Mouse (Mus musculus) activated CD4-positive, CD25-positive, alpha-beta regulatory T cell, adult 4 months (primary cell): ENCODE measurements at regions not wholly inside any gene's neighbourhood (a gene's known extent, or its start where the extent isn't known, plus 50 kb on each side); places are given as distances from the start of the nearest gene placed in this dataset.

Experiments
- ATAC-seq: one replicate; pipeline ENCODE4 v1.8.0; 2017

DNA sequence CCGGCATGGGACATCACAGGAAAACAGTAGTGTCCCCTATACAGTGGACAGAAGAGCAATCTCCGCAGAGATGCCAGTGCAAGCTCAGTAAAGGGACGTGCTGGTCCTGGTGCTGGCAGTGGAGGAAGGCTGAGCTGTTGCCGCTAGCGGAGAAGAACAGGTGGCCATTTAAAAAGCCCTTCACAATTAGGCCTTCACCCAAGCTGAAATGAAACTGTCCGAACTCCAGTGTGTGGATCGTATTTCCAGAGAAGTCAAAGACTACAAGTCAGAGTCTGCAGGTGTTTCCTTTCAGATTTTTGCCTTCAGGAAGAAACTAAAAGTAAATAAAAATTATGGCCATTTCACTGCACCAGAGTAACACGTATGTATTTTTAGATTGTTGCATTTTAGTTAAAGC is 364.2 kb upstream of the Prickle1 start:
- no peak for ATAC-seq

- ATAC-seq, result no peak
These were observed 362.4 kb upstream of the Prickle1 start for GRCm38 (mm10) chr15:93958086-93958485.

DNA sequence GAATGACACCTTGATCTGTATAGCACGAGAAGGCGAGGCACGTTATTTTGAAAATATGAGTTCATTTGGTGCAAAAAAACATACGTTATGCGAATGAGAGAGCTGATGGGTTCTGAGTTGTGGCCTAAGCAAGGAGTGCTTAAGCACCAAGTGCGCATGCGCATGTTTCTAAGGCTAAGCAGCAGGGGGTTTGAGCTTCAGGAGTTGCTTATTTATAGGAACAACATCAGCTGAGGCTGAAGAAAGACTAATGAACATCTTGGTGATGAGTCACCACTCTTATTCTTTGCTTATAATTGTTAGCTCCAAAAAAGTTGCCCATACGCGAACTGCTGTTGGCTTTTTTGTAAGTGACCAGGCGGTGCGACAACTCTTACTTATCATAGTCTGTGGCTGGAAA is 361.1 kb upstream of the Prickle1 start:
- no peak for ATAC-seq

- no peak for ATAC-seq
These were observed 357.9 kb upstream of the Prickle1 start for GRCm38 (mm10) chr15:93953548-93953947.

GRCm38 (mm10) chr15:93950441-93950840 is 354.8 kb upstream of the Prickle1 start:
- peak; percentile 79 for ATAC-seq

GRCm38 (mm10) chr15:93948902-93949301 is 353.2 kb upstream of the Prickle1 start:
- peak; percentile 60 for ATAC-seq

GRCm38 (mm10) chr15:93943545-93943944 is 347.9 kb upstream of the Prickle1 start:
- ATAC-seq, result no peak

- ATAC-seq, result no peak
These were observed 337.3 kb upstream of the Prickle1 start for GRCm38 (mm10) chr15:93932971-93933496.

GRCm38 (mm10) chr15:93926842-93927241 is 331.2 kb upstream of the Prickle1 start:
- ATAC-seq, result no peak

GRCm38 (mm10) chr15:93926262-93926661 is 330.6 kb upstream of the Prickle1 start:
- ATAC-seq, result no peak

DNA sequence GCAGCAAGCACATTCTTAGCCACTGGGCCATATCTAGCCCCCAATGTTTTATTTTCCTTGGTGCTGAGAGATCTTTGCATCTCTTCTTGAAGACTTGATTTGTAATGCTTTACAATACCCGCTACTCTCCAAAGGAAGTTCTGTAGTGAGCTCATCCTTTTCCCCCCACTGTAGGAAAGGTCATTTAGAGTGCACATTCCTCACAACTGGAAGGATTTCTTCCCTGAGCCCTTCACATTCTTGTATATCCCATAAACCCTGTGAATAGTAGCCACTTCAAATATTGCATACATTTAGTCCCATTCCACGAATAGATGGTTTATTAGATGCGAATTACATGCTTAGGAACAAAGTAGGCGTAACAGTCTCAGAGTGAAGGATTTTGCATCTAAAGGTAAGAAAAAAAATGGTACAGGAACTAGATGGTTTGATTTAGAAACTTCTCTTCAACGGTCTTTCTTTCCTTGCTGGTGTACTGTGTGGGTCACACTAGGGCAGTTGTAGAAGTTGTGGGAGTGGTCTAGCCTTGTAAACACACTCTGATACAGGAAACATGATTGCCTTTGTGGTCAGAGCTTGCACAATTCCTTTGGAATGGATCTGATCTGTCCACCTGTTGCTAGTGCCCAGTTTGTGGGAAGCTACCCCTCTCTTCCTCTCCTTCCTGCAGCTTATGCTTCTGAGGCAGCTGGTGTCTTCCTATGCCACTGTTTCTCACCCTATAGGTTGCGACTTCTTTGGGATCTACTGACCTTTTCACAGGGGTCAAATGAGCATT is 326.0 kb upstream of the Prickle1 start:
- ATAC-seq, result no peak

DNA sequence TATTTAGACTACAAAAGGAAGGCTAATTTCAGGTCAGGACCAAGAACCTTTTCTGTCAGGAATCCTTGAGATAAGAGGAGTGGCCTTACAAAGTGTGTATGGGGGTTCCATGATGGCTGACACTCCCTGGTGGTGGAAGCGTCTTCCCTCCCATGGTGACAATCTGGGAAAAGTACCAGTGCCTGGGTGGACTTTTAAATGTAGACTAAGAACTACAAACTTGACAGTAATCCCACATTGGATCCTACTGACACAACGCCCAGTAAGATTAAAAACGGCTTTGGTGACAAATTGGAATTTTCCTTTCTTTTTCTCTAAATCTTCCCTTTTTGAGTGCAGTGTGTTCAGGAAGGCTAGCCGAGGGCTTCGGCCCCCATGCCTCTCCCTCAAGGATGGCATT is 325.3 kb upstream of the Prickle1 start:
- ATAC-seq, result no peak

GRCm38 (mm10) chr15:93919577-93919976 is 323.9 kb upstream of the Prickle1 start:
- no peak for ATAC-seq

GRCm38 (mm10) chr15:93916856-93917255 is 321.2 kb upstream of the Prickle1 start:
- ATAC-seq, result no peak

- peak; percentile 42 for ATAC-seq
These were observed 317.8 kb upstream of the Prickle1 start for GRCm38 (mm10) chr15:93913462-93913861.

DNA sequence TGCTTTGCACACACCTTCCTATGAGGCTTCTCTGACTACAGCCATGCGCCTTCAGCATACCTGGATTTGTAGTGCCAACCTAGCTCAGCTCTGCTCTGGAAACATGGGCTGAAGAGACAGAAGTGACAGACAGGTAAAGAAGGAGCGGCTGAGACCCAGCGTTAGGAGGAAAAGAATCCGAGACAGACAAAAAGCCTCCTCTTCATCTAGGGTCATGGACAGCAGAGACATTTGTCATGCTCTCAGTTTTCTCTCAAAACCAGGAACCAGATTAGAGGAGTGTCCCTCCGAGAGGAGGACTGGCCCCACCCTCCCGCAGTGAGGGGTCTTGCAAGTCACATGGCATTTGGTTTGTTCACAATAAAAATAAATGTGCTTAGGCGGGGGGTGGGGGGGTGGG is 317.4 kb upstream of the Prickle1 start:
- no peak for ATAC-seq

DNA sequence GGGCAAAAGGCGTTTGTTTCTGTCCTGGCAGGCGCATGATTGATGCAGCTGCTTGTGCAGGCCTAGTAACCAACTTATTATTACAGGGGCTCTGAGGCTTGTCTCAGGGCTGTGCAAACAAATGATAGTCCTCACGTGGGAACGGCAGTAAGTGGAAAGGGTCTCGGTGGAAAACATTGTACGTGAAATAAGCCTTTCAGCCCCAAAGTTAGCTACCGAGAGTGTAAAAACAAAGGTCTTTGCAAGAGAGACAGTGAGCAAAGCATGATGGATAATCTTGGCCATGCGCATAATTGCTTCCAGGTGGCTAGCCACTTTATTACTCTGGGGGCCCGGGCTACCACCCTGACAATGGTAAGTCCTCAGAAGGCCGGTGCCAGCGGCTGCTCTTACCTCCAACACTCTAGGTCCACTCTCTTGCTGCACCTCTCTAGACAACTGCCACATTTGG is 315.3 kb upstream of the Prickle1 start:
- ATAC-seq, result no peak

DNA sequence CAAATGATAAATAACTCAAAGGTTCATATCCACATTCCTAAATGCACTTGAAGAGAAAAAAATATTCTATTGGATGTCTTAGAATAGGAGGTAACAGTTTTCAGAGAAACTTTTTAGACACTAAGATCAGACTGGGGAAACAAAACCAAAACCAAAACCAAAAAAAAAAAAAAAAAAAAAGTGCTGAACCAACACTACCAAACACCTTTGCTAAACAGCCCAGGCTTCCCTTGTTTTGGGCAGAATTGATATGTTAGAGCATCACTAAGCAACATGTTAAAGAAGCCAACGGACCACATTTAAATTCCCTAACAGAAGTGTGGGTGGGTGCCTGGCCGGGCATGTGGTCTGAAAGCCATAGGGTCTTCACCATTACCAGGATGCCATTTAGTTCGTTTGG is 314.5 kb upstream of the Prickle1 start:
- ATAC-seq, result peak; percentile 57

DNA sequence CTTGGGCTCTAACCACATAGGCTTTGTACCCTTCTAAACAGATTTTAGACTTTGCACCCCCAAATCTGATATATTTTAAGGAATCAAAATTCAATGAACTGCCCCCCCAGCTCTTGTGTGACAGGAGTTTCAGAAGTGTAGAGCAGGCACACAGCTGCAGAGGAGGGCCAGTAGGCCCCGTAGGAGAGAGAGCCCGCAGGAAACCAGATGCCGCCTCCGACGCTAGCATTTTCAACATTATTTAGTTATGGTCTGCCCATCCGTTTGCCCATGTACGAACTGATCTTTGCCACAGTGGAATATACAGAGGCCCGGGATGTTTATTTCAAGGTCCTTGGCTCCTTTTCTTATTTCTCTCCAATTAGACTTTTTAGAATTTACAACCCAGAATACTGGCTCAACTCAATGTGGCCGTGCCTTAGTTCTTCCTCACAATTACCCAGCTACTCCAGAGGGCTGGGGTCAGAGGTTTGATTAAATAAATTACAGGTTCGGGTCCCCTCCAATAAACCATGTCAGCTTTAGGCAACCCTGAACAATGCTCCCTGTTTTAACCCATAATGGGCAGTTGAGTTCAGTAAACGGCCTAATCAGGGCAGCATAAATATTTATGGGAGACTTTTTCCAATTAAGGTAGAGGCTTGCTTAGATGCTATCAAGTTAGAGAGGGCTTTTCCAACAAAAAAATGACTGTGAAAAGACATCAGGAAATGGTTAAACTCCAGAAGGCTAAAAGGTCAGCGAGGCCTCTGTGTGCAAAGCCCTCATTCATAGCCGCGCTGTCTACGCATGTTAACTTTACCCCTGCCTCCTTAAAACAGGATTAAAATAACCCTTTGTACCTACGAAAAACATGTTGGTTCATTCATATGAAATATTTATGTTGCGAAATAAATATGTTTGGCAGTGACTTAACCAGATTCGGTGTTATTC is 308.2 kb upstream of the Prickle1 start:
- ATAC-seq, result no peak

GRCm38 (mm10) chr15:93882826-93883225 is 287.1 kb upstream of the Prickle1 start:
- no peak for ATAC-seq

- no peak for ATAC-seq
These were observed 285.6 kb upstream of the Prickle1 start for GRCm38 (mm10) chr15:93881276-93881675.

DNA sequence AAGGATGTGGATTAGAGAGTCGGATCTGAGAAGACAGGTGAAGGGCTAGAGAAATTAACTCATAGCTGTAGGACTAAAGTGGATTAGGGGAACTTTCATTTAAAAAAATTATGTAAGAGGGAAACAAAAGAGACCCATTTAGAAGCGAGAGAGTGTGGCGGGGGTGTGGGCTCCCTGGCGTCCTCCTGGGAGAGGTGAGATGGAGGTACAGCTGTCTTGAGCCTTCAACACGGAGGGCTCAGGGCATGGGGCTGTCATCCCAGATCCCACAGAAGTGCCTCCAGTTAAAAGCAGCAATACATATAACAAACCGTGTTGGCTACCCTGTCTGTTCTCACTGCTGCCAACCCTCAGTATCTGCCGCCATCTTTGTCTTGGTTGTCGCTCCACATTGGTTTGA is 284.6 kb upstream of the Prickle1 start:
- no peak for ATAC-seq

DNA sequence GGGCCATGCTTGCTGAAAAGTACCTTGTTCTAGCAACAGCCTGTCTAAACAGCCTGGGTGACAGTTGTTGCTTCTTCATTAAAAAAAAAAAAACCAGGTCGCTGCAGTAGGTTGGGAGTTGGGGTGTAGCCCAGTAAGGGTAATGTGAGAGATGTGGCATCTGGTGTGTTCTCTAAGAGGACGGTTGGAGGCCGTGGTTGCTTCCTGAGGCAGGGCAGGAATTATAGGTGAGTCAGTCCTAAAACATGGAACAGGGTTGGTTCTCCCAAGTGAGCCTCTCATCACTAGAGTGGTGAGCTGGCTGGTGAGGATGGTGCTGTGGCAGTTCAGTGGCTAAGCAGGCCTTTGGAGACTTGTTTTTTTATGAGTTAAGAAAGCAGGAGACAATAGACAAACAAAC is 283.3 kb upstream of the Prickle1 start:
- no peak for ATAC-seq
